9 mouse cellular contexts compared by ENCODE assay signal in the genomic region with DNA sequence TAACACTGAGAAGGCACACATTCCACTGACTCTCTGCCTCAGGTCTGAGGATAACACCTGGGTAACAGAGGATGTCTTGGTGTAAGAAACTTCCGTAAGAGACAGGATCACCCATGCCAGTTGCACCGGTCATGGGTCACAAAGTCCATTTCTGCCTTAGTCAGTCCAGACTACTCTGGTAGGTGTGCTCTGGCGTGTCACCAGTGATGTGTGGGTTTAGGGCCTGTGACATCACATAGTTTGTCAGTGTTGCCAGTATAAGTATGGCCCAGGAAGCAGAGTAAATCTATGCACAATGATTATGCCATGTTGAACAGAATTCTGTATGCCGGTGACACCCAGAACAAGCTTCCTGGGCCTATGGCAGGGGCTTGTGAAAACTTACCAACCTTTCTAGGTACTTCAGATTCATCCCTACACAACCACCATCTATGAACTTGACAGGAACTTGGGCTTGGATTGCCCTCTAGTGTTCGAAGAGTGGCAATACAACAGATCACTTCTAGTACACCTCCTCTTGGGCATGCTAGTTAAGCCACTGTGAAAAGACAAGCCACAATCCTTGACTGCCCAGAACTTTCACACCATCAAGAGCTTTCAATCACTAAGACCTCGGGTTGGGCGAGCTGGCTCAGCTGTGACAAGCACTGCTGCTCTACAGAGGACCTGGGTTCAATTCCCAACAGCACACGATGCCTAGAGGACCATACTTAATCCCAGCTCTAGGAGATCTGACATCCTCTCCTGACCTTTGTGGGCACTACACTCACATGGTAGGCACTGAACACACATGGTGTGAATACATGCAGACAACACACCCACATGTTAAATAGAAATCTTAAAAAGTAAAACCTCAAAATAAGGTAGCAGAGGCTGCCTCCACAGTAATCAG. TPM values are rescaled to one million over a fixed set of nuclear protein-coding genes. Genes with fewer than 3 reads are reported as not detected.
A peak's percentile ranks its signal among the peaks of the same experiment; 100 is the strongest.
DNase-seq lines count a peak whose midpoint lies in the region; ATAC-seq and TF ChIP-seq lines count a peak whose summit lies in the region.
"Had no signal": no experiment of that assay in that cellular context is flagged by ENCODE, and none has a peak within 500 bp of the region (broad histone marks: within the 10 kb centered on the region; RNA-seq: fewer than 3 reads in every experiment).

No protein-coding gene starts in this region.

- no peaks in the 10 kb centered on the region for H3K9me3 ChIP-seq in liver, embryonic 11.5 days (ENCODE audit: control insufficient read depth, low read length)
- H3K9me3 ChIP-seq in liver, embryonic 12.5 days (replicated peaks): no peaks in the 10 kb centered on the region
- no peaks in the 10 kb centered on the region for H3K9me3 ChIP-seq in forebrain, embryonic 12.5 days
- H3K9me3 ChIP-seq in hindbrain, postnatal 0 days (ENCODE audit: low read length): no peaks in the 10 kb centered on the region
- H3K9me3 ChIP-seq in midbrain, embryonic 12.5 days: no peaks in the 10 kb centered on the region
- H3K9me3 ChIP-seq: embryonic facial prominence, embryonic 12.5 days had no signal

- H3K4me1 ChIP-seq in liver, embryonic 11.5 days (replicated peaks; ENCODE audit: control insufficient read depth, insufficient read depth, low read length): no peaks in the 10 kb centered on the region
- H3K4me1 ChIP-seq in liver, embryonic 12.5 days: no peaks in the 10 kb centered on the region
- H3K4me1 ChIP-seq in forebrain, embryonic 12.5 days: no peaks in the 10 kb centered on the region
- H3K4me1 ChIP-seq in hindbrain, postnatal 0 days (ENCODE audit: insufficient read depth, low read length): no peaks in the 10 kb centered on the region
- H3K4me1 ChIP-seq in midbrain, embryonic 12.5 days: no peaks in the 10 kb centered on the region
- H3K4me1 ChIP-seq in thymus, adult 2 months (replicated peaks; ENCODE audit: control insufficient read depth, insufficient read depth, low read length): no peaks in the 10 kb centered on the region
- H3K4me1 ChIP-seq: embryonic facial prominence, embryonic 12.5 days had no signal

- H3K36me3 ChIP-seq in liver, embryonic 11.5 days (ENCODE audit: control insufficient read depth, insufficient read depth, low read length): peaks cover 19% of the 10 kb centered on the region
- H3K36me3 ChIP-seq in liver, embryonic 12.5 days: peaks cover 87% of the 10 kb centered on the region
- H3K36me3 ChIP-seq in forebrain, embryonic 12.5 days (replicated peaks): peaks cover 86% of the 10 kb centered on the region
- peaks cover 36% of the 10 kb centered on the region; the same call in 1 of the 2 replicates for H3K36me3 ChIP-seq in hindbrain, postnatal 0 days (ENCODE audit: insufficient read depth, low read length)
- H3K36me3 ChIP-seq in midbrain, embryonic 12.5 days: peaks cover 67% of the 10 kb centered on the region
- H3K36me3 ChIP-seq in thymus, adult 2 months (ENCODE audit: control insufficient read depth, insufficient read depth, low read length): peaks cover 37% of the 10 kb centered on the region

- no peak for TF ChIP-seq POLR2A in thymus, adult 2 months (IDR thresholded peaks at IDR 0.05; ENCODE audit: control insufficient read depth, extremely low read depth, insufficient read depth, low read length, poor library complexity)

- H3K4me3 ChIP-seq in liver, embryonic 11.5 days (ENCODE audit: low read depth, low read length): no peak overlapping the region
- no peak overlapping the region for H3K4me3 ChIP-seq in liver, embryonic 12.5 days
- no peak overlapping the region for H3K4me3 ChIP-seq in forebrain, embryonic 12.5 days (replicated peaks)
- H3K4me3 ChIP-seq in hindbrain, postnatal 0 days (ENCODE audit: low read length): no peak overlapping the region
- no peak overlapping the region for H3K4me3 ChIP-seq in midbrain, embryonic 12.5 days
- H3K4me3 ChIP-seq in thymus, adult 2 months (ENCODE audit: control insufficient read depth, insufficient read depth, low read length): no peak overlapping the region
- H3K4me3 ChIP-seq: embryonic facial prominence, embryonic 12.5 days had no signal

- WGBS in liver, embryonic 11.5 days: 62% methylated on average over 8 of the region's 8 CpGs
- WGBS in liver, embryonic 12.5 days (ENCODE audit: insufficient replicate concordance): 57% methylated on average over 8 of the region's 8 CpGs
- WGBS in forebrain, embryonic 12.5 days: 62% methylated on average over 8 of the region's 8 CpGs
- WGBS in hindbrain, postnatal 0 days: 62% methylated on average over 8 of the region's 8 CpGs
- 67% methylated on average over 8 of the region's 8 CpGs for WGBS in midbrain, embryonic 12.5 days
- whole genome bisulfite sequencing in thymus, adult 2 months: 72% methylated on average over 8 of the region's 8 CpGs

- no peak for ATAC-seq in liver, embryonic 11.5 days (replicated peaks; ENCODE audit: low FRiP score)
- no peak for ATAC-seq in liver, embryonic 12.5 days
- 0 out of 2 replicates have a peak, but pooled peaks have one; percentile 33 for ATAC-seq in forebrain, embryonic 12.5 days (ENCODE audit: low FRiP score)
- peak; percentile 78 for ATAC-seq in hindbrain, postnatal 0 days
- ATAC-seq in midbrain, embryonic 12.5 days (ENCODE audit: low FRiP score, low read depth): peak; percentile 23; the same call in 1 of the 2 replicates

- TF ChIP-seq CTCF in hindbrain, postnatal 0 days (IDR thresholded peaks at IDR 0.05; ENCODE audit: low read depth): peak; percentile 92
- TF ChIP-seq CTCF in thymus, adult 2 months (IDR thresholded peaks at IDR 0.05; ENCODE audit: borderline replicate concordance, control insufficient read depth, extremely low read depth, insufficient read depth, low read length, poor library complexity): no peak

- DNase-seq in liver, embryonic 11.5 days (ENCODE audit: low spot score): peak; percentile 41
- peak; percentile 28 for DNase-seq in c-Kit-negative CD71-positive TER-119-positive erythroid progenitor cells, embryonic 14.5 days (ENCODE audit: low read depth, low spot score)
- peak; percentile 86 for DNase-seq in hindbrain, postnatal 0 days (ENCODE audit: low spot score)
- DNase-seq in left cerebral cortex, adult 18-20 months (ENCODE audit: low spot score in 2 of 2): peak; percentile 49
- peak; percentile 35 for DNase-seq in thymus, adult 2 months

- H3K27ac ChIP-seq in liver, embryonic 11.5 days (ENCODE audit: low read depth, low read length): no peak overlapping the region
- no peak overlapping the region for H3K27ac ChIP-seq in liver, embryonic 12.5 days
- H3K27ac ChIP-seq in forebrain, embryonic 12.5 days: no peak overlapping the region
- H3K27ac ChIP-seq in hindbrain, postnatal 0 days: no peak overlapping the region
- H3K27ac ChIP-seq in midbrain, embryonic 12.5 days (replicated peaks): no peak overlapping the region
- H3K27ac ChIP-seq in thymus, adult 2 months (ENCODE audit: control insufficient read depth, insufficient read depth, low read length): no peak overlapping the region
- H3K27ac ChIP-seq: embryonic facial prominence, embryonic 12.5 days had no signal

- no peak overlapping the region for H3K9ac ChIP-seq in liver, embryonic 11.5 days (ENCODE audit: low read depth, low read length)
- no peak overlapping the region for H3K9ac ChIP-seq in liver, embryonic 12.5 days
- no peak overlapping the region for H3K9ac ChIP-seq in forebrain, embryonic 12.5 days
- no peak overlapping the region for H3K9ac ChIP-seq in hindbrain, postnatal 0 days (replicated peaks; ENCODE audit: low read length)
- H3K9ac ChIP-seq in midbrain, embryonic 12.5 days (replicated peaks): no peak overlapping the region
- H3K9ac ChIP-seq: embryonic facial prominence, embryonic 12.5 days had no signal

- no peak overlapping the region for H3K4me2 ChIP-seq in liver, embryonic 11.5 days
- no peak overlapping the region for H3K4me2 ChIP-seq in liver, embryonic 12.5 days
- H3K4me2 ChIP-seq in forebrain, embryonic 12.5 days: no peak overlapping the region
- H3K4me2 ChIP-seq in hindbrain, postnatal 0 days (ENCODE audit: low read depth, low read length): no peak overlapping the region
- no peak overlapping the region for H3K4me2 ChIP-seq in midbrain, embryonic 12.5 days (replicated peaks)
- H3K4me2 ChIP-seq: embryonic facial prominence, embryonic 12.5 days had no signal

- no peaks in the 10 kb centered on the region for H3K27me3 ChIP-seq in liver, embryonic 11.5 days (replicated peaks; ENCODE audit: control insufficient read depth, insufficient read depth, low read length)
- H3K27me3 ChIP-seq in liver, embryonic 12.5 days (replicated peaks): no peaks in the 10 kb centered on the region
- no peaks in the 10 kb centered on the region for H3K27me3 ChIP-seq in forebrain, embryonic 12.5 days
- H3K27me3 ChIP-seq in hindbrain, postnatal 0 days (ENCODE audit: insufficient read depth, low read length): no peaks in the 10 kb centered on the region
- H3K27me3 ChIP-seq in midbrain, embryonic 12.5 days: no peaks in the 10 kb centered on the region
- no peaks in the 10 kb centered on the region for H3K27me3 ChIP-seq in thymus, adult 2 months (ENCODE audit: control insufficient read depth, insufficient read depth, low read length)
- H3K27me3 ChIP-seq: embryonic facial prominence, embryonic 12.5 days had no signal

RNA-seq across cellular contexts. Expression of gene Sptlc1, which starts 20.8 kb away (rescaled TPM):
- 27.5 and 28.0 TPM in 2 replicates for polyA plus RNA-seq in liver, embryonic 11.5 days (2014; fragmentation: Nextera tagmentation; extraction: Ambion mirVana)
- 16.6 and 18.0 TPM in 2 replicates for polyA plus RNA-seq in liver, embryonic 12.5 days (2016; fragmentation: Nextera tagmentation; extraction: Ambion mirVana)
- 28.7 and 32.7 TPM in 2 replicates for polyA plus RNA-seq in forebrain, embryonic 12.5 days (2016; fragmentation: Nextera tagmentation; extraction: Ambion mirVana)
- 30.6 and 31.2 TPM in 2 replicates for total RNA-seq in hindbrain, postnatal 0 days (2014; rRNA removed)
- polyA plus RNA-seq in hindbrain, postnatal 0 days (2015; fragmentation: Nextera tagmentation; extraction: Ambion mirVana): 25.6 and 26.4 TPM in 2 replicates
- 10 to 100 TPM; 29.3 to 29.8 TPM for total RNA-seq in left cerebral cortex, adult 18-20 months (2021)
- polyA plus RNA-seq in midbrain, embryonic 12.5 days (2016; fragmentation: Nextera tagmentation; extraction: Ambion mirVana): 29.4 and 32.3 TPM in 2 replicates
- 21.7 and 24.2 TPM in 2 replicates for polyA plus RNA-seq in thymus, adult 2 months (2012; rRNA removed)

Comparison
In these comparisons a context has a peak if more than half of its experiments do, and no peak if none do; other contexts are left out.
1. ATAC-seq: peak in forebrain, embryonic 12.5 days (single experiment), hindbrain, postnatal 0 days (single experiment) and midbrain, embryonic 12.5 days (single experiment); none in liver, embryonic 11.5 days (single experiment) and liver, embryonic 12.5 days (single experiment).
2. DNase-seq: peak in every context shown above with its lines; median percentile 86 in hindbrain, postnatal 0 days; 49 in left cerebral cortex, adult 18-20 months; 41 in liver, embryonic 11.5 days; 35 in thymus, adult 2 months; 28 in c-Kit-negative CD71-positive TER-119-positive erythroid progenitor cells, embryonic 14.5 days.